Mouse (Mus musculus): ENCODE results near the gene Erc2. TPM values are rescaled to one million over a fixed set of nuclear protein-coding genes. Genes with fewer than 3 reads are reported as not detected.

Gene Erc2
- polyA plus RNA-seq, 1 experiment = 0.90 TPM

GRCm38 (mm10) chr14:28480866-28481265 is 858.6 kb downstream of the Erc2 start:
- H3K79me2 ChIP-seq (ENCODE audit: control insufficient read depth, insufficient read depth) = no peaks in the 10 kb centered on the region
- H3K27me3 ChIP-seq (ENCODE audit: control insufficient read depth, insufficient read depth, insufficient read length) = no peaks in the 10 kb centered on the region
- no peaks in the 10 kb centered on the region for H3K36me3 ChIP-seq (ENCODE audit: control insufficient read depth, insufficient read depth)
- TF ChIP-seq MYOD1 (IDR thresholded peaks at IDR 0.05; ENCODE audit: control insufficient read depth, insufficient read length, low read depth) = no peak
- TF ChIP-seq MYOG (IDR thresholded peaks at IDR 0.05; ENCODE audit: control insufficient read depth, extremely low read depth, insufficient read length) = no peak
- TF ChIP-seq CTCF (IDR thresholded peaks at IDR 0.05; ENCODE audit: control insufficient read depth, insufficient read depth, insufficient read length) = no peak
- TF ChIP-seq FOSL1 (IDR thresholded peaks at IDR 0.05; ENCODE audit: insufficient read depth, low read length, poor library complexity, severe bottlenecking) = no peak
- no peak for TF ChIP-seq CEBPB (IDR thresholded peaks at IDR 0.05; ENCODE audit: low read depth)
- no peak for TF ChIP-seq MAX (IDR thresholded peaks at IDR 0.05)
- no peak for TF ChIP-seq USF1 (IDR thresholded peaks at IDR 0.05; ENCODE audit: low read depth)
- no peak overlapping the region for H3ac ChIP-seq (ENCODE audit: control insufficient read depth, insufficient read length, low read depth)
- H3K79me3 ChIP-seq (ENCODE audit: low read depth) = no peaks in the 10 kb centered on the region
- no peak overlapping the region for H3K4me3 ChIP-seq (ENCODE audit: insufficient read depth, poor library complexity, severe bottlenecking)

DNA sequence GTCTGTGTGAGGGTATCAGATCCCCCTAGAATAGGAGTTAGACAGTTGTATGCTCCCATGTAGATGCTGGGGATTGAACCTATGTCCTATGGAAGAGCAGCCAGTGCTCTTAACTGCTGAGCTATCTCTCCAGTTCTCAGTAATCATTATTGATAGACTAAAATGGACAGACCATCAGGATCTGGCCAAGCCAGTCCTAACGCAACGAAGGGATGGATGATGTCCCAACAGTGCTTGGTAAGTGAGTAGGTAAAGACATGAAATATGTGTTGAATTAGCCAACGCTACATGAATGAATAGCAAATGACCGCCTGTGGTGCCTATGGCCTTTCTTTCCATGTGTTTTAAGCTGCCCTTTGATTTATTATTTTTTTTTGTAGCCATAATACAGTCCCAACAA is 871.6 kb downstream of the Erc2 start:
- Histone ChIP-seq H3K79me3 (ENCODE audit: low read depth) (no peaks in the 10 kb centered on the region), H3K36me3 (ENCODE audit: control insufficient read depth, insufficient read depth) (no peaks in the 10 kb centered on the region), H3K27me3 (ENCODE audit: control insufficient read depth, insufficient read depth, insufficient read length) (no peaks in the 10 kb centered on the region), H3K4me3 (ENCODE audit: insufficient read depth, poor library complexity, severe bottlenecking) (no peak overlapping the region), H3ac (ENCODE audit: control insufficient read depth, insufficient read length, low read depth) (no peak overlapping the region), H3K79me2 (ENCODE audit: control insufficient read depth, insufficient read depth) (no peaks in the 10 kb centered on the region)
- no peak for TF ChIP-seq MYOG (IDR thresholded peaks at IDR 0.05; ENCODE audit: control insufficient read depth, extremely low read depth, insufficient read length)
- no peak for TF ChIP-seq MYOD1 (IDR thresholded peaks at IDR 0.05; ENCODE audit: control insufficient read depth, insufficient read length, low read depth)
- TF ChIP-seq MAX (IDR thresholded peaks at IDR 0.05) = no peak
- no peak for TF ChIP-seq USF1 (IDR thresholded peaks at IDR 0.05; ENCODE audit: low read depth)
- no peak for TF ChIP-seq CTCF (IDR thresholded peaks at IDR 0.05; ENCODE audit: control insufficient read depth, insufficient read depth, insufficient read length)
- no peak for TF ChIP-seq CEBPB (IDR thresholded peaks at IDR 0.05; ENCODE audit: low read depth)
- no peak for TF ChIP-seq FOSL1 (IDR thresholded peaks at IDR 0.05; ENCODE audit: insufficient read depth, low read length, poor library complexity, severe bottlenecking)

DNA sequence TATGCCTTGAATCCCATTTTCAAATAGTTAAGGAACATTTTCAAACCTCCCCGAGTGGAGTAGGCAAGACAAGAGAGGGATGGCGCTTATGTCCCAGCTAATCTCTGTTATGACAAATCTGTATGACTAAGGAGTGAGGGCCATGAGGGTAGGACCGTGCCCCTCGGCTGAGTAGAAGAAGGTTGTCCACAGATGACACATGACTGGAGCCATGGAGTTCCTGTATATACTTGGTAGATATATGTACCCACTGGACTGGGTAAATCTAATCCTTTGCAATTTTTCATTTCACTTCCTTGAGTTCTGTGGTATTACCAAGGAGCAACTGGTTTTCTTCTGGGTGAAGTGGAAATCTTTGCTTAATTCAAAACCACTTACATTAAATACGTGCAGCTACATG is 872.0 kb downstream of the Erc2 start:
- no peaks in the 10 kb centered on the region for H3K36me3 ChIP-seq (ENCODE audit: control insufficient read depth, insufficient read depth)
- H3K4me3 ChIP-seq (ENCODE audit: insufficient read depth, poor library complexity, severe bottlenecking) = no peak overlapping the region
- no peak for TF ChIP-seq MAX (IDR thresholded peaks at IDR 0.05)
- no peak for TF ChIP-seq FOSL1 (IDR thresholded peaks at IDR 0.05; ENCODE audit: insufficient read depth, low read length, poor library complexity, severe bottlenecking)
- no peak for TF ChIP-seq MYOG (IDR thresholded peaks at IDR 0.05; ENCODE audit: control insufficient read depth, extremely low read depth, insufficient read length)
- no peak for TF ChIP-seq CTCF (IDR thresholded peaks at IDR 0.05; ENCODE audit: control insufficient read depth, insufficient read depth, insufficient read length)
- no peak for TF ChIP-seq USF1 (IDR thresholded peaks at IDR 0.05; ENCODE audit: low read depth)
- no peak for TF ChIP-seq MYOD1 (IDR thresholded peaks at IDR 0.05; ENCODE audit: control insufficient read depth, insufficient read length, low read depth)
- no peak for TF ChIP-seq CEBPB (IDR thresholded peaks at IDR 0.05; ENCODE audit: low read depth)
- H3K79me3 ChIP-seq (ENCODE audit: low read depth) = no peaks in the 10 kb centered on the region
- no peaks in the 10 kb centered on the region for H3K79me2 ChIP-seq (ENCODE audit: control insufficient read depth, insufficient read depth)
- no peaks in the 10 kb centered on the region for H3K27me3 ChIP-seq (ENCODE audit: control insufficient read depth, insufficient read depth, insufficient read length)
- H3ac ChIP-seq (ENCODE audit: control insufficient read depth, insufficient read length, low read depth) = no peak overlapping the region

GRCm38 (mm10) chr14:28501216-28501878 is 879.1 kb downstream of the Erc2 start:
- Histone ChIP-seq H3K79me2 (ENCODE audit: control insufficient read depth, insufficient read depth) (no peaks in the 10 kb centered on the region), H3K27me3 (ENCODE audit: control insufficient read depth, insufficient read depth, insufficient read length) (peaks cover 25% of the 10 kb centered on the region), H3K36me3 (ENCODE audit: control insufficient read depth, insufficient read depth) (no peaks in the 10 kb centered on the region), H3K79me3 (ENCODE audit: low read depth) (no peaks in the 10 kb centered on the region), H3K4me3 (ENCODE audit: insufficient read depth, poor library complexity, severe bottlenecking) (no peak overlapping the region), H3ac (ENCODE audit: control insufficient read depth, insufficient read length, low read depth) (no peak overlapping the region)
- TF ChIP-seq MYOG (IDR thresholded peaks at IDR 0.05; ENCODE audit: control insufficient read depth, extremely low read depth, insufficient read length) (no peak), USF1 (IDR thresholded peaks at IDR 0.05; ENCODE audit: low read depth) (no peak), FOSL1 (IDR thresholded peaks at IDR 0.05; ENCODE audit: insufficient read depth, low read length, poor library complexity, severe bottlenecking) (no peak), CTCF (IDR thresholded peaks at IDR 0.05; ENCODE audit: control insufficient read depth, insufficient read depth, insufficient read length) (no peak), MAX (IDR thresholded peaks at IDR 0.05) (no peak)

- Histone ChIP-seq H3K4me3 (ENCODE audit: insufficient read depth, poor library complexity, severe bottlenecking) (no peak overlapping the region), H3K27me3 (ENCODE audit: control insufficient read depth, insufficient read depth, insufficient read length) (peaks cover 28% of the 10 kb centered on the region), H3ac (ENCODE audit: control insufficient read depth, insufficient read length, low read depth) (no peak overlapping the region), H3K79me3 (ENCODE audit: low read depth) (no peaks in the 10 kb centered on the region), H3K36me3 (ENCODE audit: control insufficient read depth, insufficient read depth) (no peaks in the 10 kb centered on the region), H3K79me2 (ENCODE audit: control insufficient read depth, insufficient read depth) (no peaks in the 10 kb centered on the region)
- TF ChIP-seq MAX (IDR thresholded peaks at IDR 0.05) (no peak), FOSL1 (IDR thresholded peaks at IDR 0.05; ENCODE audit: insufficient read depth, low read length, poor library complexity, severe bottlenecking) (no peak), MYOG (IDR thresholded peaks at IDR 0.05; ENCODE audit: control insufficient read depth, extremely low read depth, insufficient read length) (no peak), CTCF (IDR thresholded peaks at IDR 0.05; ENCODE audit: control insufficient read depth, insufficient read depth, insufficient read length) (no peak), USF1 (IDR thresholded peaks at IDR 0.05; ENCODE audit: low read depth) (no peak), MYOD1 (IDR thresholded peaks at IDR 0.05; ENCODE audit: control insufficient read depth, insufficient read length, low read depth) (no peak), CEBPB (IDR thresholded peaks at IDR 0.05; ENCODE audit: low read depth) (no peak)
Measured at GRCm38 (mm10) chr14:28503276-28503675, 881.0 kb downstream of the Erc2 start.
